Mouse (Mus musculus) urinary bladder, postnatal 14 days (tissue): ENCODE data around the gene Gm8050.
"Not testable (repeated sequence)": the region's sequence is repeated elsewhere in the genome, so short reads cannot be mapped to it uniquely, and the experiment has no call there.

Experiments
- DNase-seq: peaks from one replicate; pipeline ENCODE4 v3.0.0; 2021; ENCODE audit warnings: low spot score

Gene Gm8050

GRCm38 (mm10) chr14:6720151-6720550, at the start of gene Gm8050:
Gene Gm8050, minus strand, starts transcription at chr14:6720251.
- DNase-seq, result not testable (repeated sequence)

- DNase-seq, result not testable (repeated sequence)
These were observed 37.1 kb upstream of the Gm8050 start for GRCm38 (mm10) chr14:6757231-6757536.

GRCm38 (mm10) chr14:6756384-6757230, 36.6 kb upstream of the Gm8050 start:
- DNase-seq, result peak; percentile 10

- DNase-seq, result not testable (repeated sequence)
These were observed 22.2 kb upstream of the Gm8050 start, which contains the start of gene Gm3636 for GRCm38 (mm10) chr14:6742232-6742631. Gene Gm3636, minus strand, starts transcription at chr14:6742332.

GRCm38 (mm10) chr14:6684070-6684469, 36.0 kb downstream of the Gm8050 start, which contains the start of gene Gm10251:
Gene Gm10251, minus strand, starts transcription at chr14:6684170.
- not testable (repeated sequence) for DNase-seq
